Mouse (Mus musculus): ENCODE data around the gene Zfp609. TPM values are rescaled to one million over a fixed set of nuclear protein-coding genes. Genes with fewer than 3 reads are reported as not detected.
"Not testable (repeated sequence)": the region's sequence is repeated elsewhere in the genome, so short reads cannot be mapped to it uniquely, and the experiment has no call there.

Gene Zfp609
- total RNA-seq, 2 experiments from 2014 or later, result 16.3 to 17.8 TPM

DNA sequence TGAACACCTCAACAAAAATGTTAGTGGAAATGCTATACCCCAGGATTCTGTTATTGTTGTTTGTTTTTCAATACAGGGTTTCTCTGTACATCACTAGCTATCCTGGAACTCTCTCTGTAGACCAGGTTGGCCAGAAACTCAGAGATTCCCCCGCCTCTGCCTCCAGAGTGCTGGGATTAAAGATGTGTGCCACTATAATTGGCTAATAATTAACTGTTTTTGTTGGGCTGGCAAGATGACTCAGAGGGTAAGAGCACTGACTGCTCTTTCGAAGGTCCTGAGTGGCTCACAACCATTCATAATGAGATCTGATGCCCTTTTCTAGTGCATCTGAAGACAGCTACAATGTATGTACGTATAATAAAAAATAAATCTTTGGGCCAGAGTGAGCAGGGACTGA, 92.4 kb downstream of the Zfp609 start:
- DNase-seq, result no peak
- intact Hi-C loops (cut with DNase I), result no loop called here

GRCm38 (mm10) chr9:65728588-65728987, 98.8 kb downstream of the Zfp609 start:
- intact Hi-C loops (cut with DNase I), result no loop called here
- DNase-seq, result no peak

DNA sequence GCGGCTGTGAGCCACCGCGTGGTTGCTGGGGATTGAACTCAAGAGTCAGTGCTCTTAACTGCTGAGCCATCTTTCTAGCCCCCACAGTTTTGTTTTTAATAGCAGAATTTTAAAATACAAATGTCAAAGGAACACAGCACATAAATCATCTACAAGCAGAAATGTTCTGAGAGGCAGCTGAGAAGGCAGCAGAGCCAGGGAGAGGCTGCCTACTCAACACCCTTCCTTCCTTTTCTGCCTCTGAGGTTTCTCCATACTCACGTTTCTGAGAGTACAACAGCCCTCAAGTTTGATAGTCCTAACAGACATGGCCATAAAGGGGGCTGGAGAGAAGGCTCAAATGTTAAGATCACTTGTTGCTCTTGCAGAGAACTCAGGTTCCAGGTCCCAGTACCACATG, 99.9 kb downstream of the Zfp609 start:
- DNase-seq, result no peak
- intact Hi-C loops (cut with DNase I), result no loop called here

- DNase-seq, result no peak
- intact Hi-C loops (cut with DNase I), result no loop called here
Observed at GRCm38 (mm10) chr9:65726431-65726830, 100.9 kb downstream of the Zfp609 start.

GRCm38 (mm10) chr9:65725291-65725622, 102.1 kb downstream of the Zfp609 start:
- no peak for DNase-seq
- intact Hi-C loops (cut with DNase I), result no loop called here

DNA sequence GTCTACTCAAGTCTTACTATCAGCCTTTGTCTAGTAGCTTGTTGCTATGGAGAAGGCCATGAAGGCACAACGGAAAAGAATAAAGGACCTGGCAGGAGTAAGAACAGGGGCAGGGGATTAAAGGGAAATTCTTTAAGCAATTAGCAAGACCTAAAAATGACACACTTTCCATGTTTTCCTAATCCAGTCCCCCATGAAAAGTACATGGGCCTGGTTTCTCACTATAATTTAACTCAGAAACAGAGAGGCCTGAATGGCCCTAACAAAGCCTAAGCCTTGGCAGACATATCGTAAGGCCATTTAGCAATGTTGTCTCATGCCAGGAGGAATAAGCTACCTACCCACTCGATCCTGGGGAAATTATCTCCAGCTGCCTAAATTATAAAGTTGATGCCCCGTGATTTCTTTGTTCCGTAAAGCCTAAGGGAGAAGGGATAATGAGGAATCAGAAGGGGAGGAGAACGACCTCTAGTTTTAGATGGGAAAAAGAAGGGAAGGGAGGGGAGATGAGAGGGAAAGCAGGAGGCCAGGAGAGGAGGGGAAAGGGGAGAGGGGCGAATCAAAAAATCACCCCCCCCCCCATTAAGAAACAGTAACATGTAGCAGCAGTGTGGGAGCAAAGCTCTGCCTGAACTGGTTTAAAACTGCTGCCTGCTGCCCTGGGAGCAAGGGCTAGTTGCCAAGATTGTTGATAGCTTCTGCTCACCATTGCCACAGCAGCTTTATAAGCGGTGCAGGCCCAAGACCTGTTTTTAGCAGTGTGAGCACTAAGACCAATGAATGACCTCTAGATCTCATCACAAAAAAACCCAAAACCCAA, 102.7 kb downstream of the Zfp609 start:
- DNase-seq, result peak in 1 of 2 experiments; percentile 33
- intact Hi-C loops (cut with DNase I), result no loop called here

GRCm38 (mm10) chr9:65721161-65721566, 106.2 kb downstream of the Zfp609 start:
- DNase-seq, result no peak
- intact Hi-C loops (cut with DNase I), result no loop called here

- DNase-seq, result no peak
- intact Hi-C loops (cut with DNase I), result no loop called here
Observed at GRCm38 (mm10) chr9:65718195-65718594, 109.2 kb downstream of the Zfp609 start.

DNA sequence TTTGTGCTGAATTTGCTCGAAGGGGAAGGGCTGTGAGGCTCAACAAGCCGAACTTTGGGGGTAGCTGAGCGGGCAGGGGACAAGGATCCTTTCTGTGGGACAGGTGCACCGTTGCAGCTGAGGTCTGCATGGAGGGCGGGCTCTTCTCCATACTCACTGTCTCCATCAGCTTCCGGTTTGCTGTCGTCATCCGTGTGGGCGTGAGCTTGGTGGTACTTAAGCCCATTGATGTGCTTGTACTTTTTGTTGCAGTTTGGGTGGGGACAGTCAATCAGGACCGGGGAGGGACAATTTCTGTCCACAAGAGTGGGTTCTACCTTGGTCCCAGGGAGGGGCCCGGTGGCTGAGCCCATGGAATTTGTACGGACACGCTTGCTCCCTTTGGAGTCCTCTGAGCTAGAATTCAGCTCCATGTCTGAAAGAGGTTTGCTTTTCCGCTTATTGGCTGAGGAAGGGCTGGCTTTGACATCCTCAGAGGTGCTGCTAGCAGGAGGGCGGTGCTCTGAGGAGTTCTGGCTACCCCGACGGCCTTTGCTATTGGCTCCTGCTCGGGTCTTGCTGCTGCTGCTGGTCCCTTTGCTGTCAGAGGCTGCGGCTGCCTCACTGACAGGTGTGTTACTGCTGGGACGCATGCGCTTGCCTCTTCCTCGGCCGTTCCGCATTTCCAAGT, 123.3 kb downstream of the Zfp609 start:
- no peak for DNase-seq
- intact Hi-C loops (cut with DNase I), result no loop called here

GRCm38 (mm10) chr9:65703241-65703640, 124.1 kb downstream of the Zfp609 start:
- no peak for DNase-seq
- intact Hi-C loops (cut with DNase I), result no loop called here

DNA sequence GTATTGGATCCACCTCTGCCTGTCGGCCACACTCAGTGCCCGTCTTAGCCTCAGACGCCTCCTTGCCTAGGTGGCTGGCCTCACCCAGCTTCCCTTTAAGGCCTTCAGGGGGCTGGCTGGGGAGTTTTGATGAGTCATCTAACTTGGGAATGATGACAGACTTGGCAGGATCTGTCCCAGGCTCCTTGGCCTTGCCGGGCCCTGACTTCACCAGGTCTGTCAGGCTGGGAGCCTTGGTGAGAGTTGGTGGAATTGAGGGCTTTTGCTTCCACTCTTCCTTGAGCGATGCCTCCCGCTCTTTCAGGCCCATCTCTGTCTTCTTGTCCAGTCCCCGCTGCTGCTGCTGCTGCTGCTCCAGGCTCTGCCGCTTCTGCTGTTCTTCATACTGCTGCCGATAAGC, 125.1 kb downstream of the Zfp609 start:
- DNase-seq, result peak in 1 of 2 experiments; percentile 20
- intact Hi-C loops (cut with DNase I), result no loop called here

DNA sequence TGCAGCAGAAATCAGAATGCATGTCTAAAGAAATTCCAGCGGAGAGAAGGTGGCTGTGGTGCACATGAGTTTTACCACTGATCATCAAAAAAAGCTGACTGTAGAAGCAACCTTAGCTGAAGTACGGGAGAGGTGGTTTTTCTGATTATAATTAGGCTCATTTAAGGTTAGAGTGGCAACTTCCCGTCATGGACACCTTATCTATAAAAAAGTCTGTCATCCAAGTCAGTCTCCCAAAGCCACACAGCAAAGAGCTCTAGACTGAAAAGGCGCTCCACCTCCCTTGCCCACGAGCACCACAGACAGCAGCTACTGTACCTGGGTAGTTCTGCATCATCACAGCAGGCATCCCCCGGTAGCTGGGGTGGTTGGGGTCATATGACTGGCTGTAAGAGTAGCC, 126.9 kb downstream of the Zfp609 start:
- intact Hi-C loops (cut with DNase I), result loop anchor here (1.0 kb wide), 1 partner anchor 138 kb away; no protein-coding TSS in a partner anchor
- DNase-seq, result no peak

DNA sequence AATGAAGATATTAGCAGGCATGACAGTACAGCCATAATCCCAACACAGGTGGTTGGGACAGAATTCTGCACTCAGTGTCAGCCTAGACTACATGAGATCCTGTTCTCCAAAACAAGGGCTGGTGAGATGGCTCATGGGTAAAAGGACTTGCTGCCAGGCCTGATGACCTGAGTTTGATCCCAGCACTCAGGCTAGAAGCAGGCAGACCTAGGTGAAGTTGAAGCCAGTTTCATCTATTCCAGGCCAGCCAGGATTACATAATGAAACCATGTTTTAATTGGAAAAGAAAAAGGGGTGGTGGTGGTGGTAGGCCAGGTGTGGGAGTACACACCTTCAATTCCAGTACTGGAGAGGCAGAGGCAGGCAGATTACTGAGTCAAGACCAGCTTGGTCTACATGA, 129.4 kb downstream of the Zfp609 start:
- no peak for DNase-seq
- intact Hi-C loops (cut with DNase I), result loop anchor here (5.0 kb wide), 1 partner anchor 129 kb away; the partner anchor contains the start of gene Zfp609

DNA sequence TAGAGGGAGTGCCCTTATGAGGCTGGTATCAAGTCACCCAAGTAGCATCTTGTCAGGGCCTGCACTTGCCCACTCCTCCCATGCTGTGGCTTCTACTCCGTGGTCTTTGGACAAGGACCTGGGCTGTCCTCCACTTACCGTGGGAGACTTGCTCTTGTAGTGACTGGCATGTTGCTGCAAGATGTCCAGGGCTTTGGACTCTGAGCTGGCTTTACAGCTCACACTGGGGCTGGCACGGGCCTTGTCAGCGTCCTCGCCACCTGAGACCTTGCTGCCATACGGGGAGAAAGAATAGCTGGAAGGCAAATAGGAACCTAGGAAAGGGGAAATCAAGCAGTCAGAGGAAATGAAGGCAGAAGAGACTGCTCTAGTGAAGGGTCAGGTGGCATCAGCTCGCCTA, 130.0 kb downstream of the Zfp609 start:
- intact Hi-C loops (cut with DNase I), result loop anchor here (5.0 kb wide), 1 partner anchor 130 kb away; the partner anchor contains the start of gene Zfp609
- no peak for DNase-seq

GRCm38 (mm10) chr9:65696337-65696736, 131.0 kb downstream of the Zfp609 start:
- intact Hi-C loops (cut with DNase I), result loop anchor here (5.0 kb wide), 1 partner anchor 131 kb away; the partner anchor contains the start of gene Zfp609
- no peak for DNase-seq

DNA sequence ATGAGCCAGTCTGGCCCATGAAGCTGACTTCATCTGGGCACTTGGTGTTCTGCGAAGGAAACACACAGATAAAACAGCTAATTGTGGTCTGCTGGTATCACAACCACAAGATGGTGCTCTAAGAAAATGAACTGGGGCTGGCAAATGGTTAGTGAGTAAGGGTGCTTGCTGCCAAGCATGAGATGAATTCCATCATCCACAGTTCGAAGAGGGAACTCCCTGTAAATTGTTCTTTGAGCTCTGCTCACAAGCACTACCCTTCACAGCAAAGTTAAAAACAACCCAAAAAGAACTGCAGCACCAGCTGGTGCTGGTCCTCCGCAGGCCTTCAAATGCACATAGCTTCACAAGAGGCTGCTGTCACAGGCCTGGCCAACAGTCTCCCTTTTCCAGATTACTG, 131.7 kb downstream of the Zfp609 start:
- peak in 1 of 2 experiments; percentile 23 for DNase-seq

DNA sequence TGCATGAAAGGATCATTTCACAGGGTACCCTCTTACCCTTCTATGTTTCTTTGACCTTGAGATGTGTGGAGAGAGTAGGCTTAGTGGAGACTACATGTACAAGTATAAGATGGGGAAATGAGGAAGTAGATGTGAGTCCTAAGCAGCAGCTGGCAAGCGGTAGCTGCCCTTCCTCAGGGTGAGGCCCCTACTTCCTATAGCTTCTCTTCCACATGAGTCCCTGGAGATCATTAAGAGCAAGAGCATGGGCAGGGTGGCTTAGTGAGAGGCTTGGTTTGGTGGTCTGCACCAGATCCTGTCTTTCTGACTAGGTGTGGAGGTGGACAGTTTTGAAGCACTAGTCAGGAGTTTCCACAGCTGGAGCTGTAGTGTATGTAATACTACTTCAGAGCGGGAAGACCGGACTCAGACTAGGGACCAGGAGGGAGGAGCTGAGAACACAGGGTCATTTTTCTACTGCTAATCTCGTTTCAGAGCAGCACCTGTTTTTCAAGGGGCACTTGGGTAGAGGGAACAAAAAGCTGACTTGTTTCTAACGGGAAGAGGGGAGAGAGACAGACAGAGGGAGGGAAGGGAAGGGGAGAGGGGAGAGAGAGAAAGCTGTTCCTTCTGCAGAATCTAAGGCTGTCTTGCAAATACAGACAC, 134.3 kb downstream of the Zfp609 start:
- intact Hi-C loops (cut with DNase I), result no loop called here

More for the DNA sequence above, 131.7 kb downstream of the Zfp609 start:
- intact Hi-C loops (cut with DNase I), result loop anchor here (5.0 kb wide), 1 partner anchor 132 kb away; the partner anchor contains the start of gene Zfp609

GRCm38 (mm10) chr9:65692466-65692865, 134.9 kb downstream of the Zfp609 start:
- intact Hi-C loops (cut with DNase I), result no loop called here
- no peak for DNase-seq

More for the DNA sequence above, 134.3 kb downstream of the Zfp609 start:
- no peak for DNase-seq

DNA sequence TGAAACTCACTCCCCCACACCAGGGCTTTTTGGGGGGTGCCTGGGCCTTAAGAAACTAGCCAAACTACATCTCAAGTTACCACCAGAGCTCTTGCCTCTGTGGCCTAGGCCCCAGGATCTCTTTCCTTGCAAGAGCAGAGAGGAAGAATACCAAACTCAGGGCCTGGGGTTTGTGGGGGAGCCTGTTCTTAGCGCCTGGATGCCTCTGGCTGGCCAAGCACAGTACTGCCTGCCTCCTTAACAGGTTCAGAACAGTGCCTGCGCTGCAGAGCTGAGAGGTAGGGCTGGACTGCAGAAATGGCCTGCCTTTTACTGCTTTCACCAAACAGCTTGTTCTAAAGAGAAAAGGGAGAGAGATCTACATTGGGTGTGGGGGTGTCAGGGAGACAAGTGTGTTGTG, 137.5 kb downstream of the Zfp609 start:
- intact Hi-C loops (cut with DNase I); DNase-seq: not testable (repeated sequence)

- intact Hi-C loops (cut with DNase I), result loop anchor here (2.0 kb wide), 1 partner anchor 20 kb away; no protein-coding TSS in a partner anchor
- DNase-seq, result no peak
Observed at GRCm38 (mm10) chr9:65684704-65685103, 142.7 kb downstream of the Zfp609 start.

- intact Hi-C loops (cut with DNase I), result no loop called here
- no peak for DNase-seq
Observed at GRCm38 (mm10) chr9:65682994-65683393, 144.4 kb downstream of the Zfp609 start.

Measured in gastrocnemius, postnatal 36 days (tissue).